Mouse (Mus musculus): ENCODE results near the gene Rock2. TPM values are rescaled to one million over a fixed set of nuclear protein-coding genes. Genes with fewer than 3 reads are reported as not detected.
"Not testable (repeated sequence)": the region's sequence is repeated elsewhere in the genome, so short reads cannot be mapped to it uniquely, and the experiment has no call there.

The Rock2 gene
- polyA plus RNA-seq, 1 experiment from 2014 or later = 4.3 TPM

GRCm38 (mm10) chr12:17012067-17012899, 117.6 kb downstream of the Rock2 start:
- no peak overlapping the region for H3K4me2 ChIP-seq (ENCODE audit: low read depth, low read length)
- peaks cover 3% of the 10 kb centered on the region; the same call in 1 of the 2 replicates for H3K4me1 ChIP-seq (ENCODE audit: control insufficient read depth, low read depth, low read length)
- H3K27me3 ChIP-seq (ENCODE audit: control insufficient read depth, insufficient read depth, low read depth, low read length) = no peaks in the 10 kb centered on the region
- 60% methylated on average over 2 of the region's 2 CpGs for WGBS (ENCODE audit: insufficient replicate concordance)
- H3K4me3 ChIP-seq (ENCODE audit: low read depth, low read length) = no peak overlapping the region
- no peak overlapping the region for H3K9ac ChIP-seq (ENCODE audit: low read depth, low read length)
- no peak; the same call in 1 of the 2 replicates for ATAC-seq (ENCODE audit: low read depth)
- H3K9me3 ChIP-seq (replicated peaks; ENCODE audit: control insufficient read depth, low read length) = peaks cover 5% of the 10 kb centered on the region
- H3K36me3 ChIP-seq (ENCODE audit: control insufficient read depth, insufficient read depth) = no peaks in the 10 kb centered on the region
- no peak overlapping the region for H3K27ac ChIP-seq (ENCODE audit: low read length)

GRCm38 (mm10) chr12:17015711-17016110, 121.0 kb downstream of the Rock2 start:
- no peaks in the 10 kb centered on the region for H3K9me3 ChIP-seq (replicated peaks; ENCODE audit: control insufficient read depth, low read length)
- H3K36me3 ChIP-seq (ENCODE audit: control insufficient read depth, insufficient read depth) = no peaks in the 10 kb centered on the region
- H3K27me3 ChIP-seq (ENCODE audit: control insufficient read depth, insufficient read depth, low read depth, low read length) = no peaks in the 10 kb centered on the region
- no peak overlapping the region for H3K27ac ChIP-seq (ENCODE audit: low read length)
- ATAC-seq (ENCODE audit: low read depth) = no peak
- H3K9ac ChIP-seq (ENCODE audit: low read depth, low read length) = no peak overlapping the region
- H3K4me1 ChIP-seq (ENCODE audit: control insufficient read depth, low read depth, low read length) = peaks cover 3% of the 10 kb centered on the region; the same call in 1 of the 2 replicates
- no peak overlapping the region for H3K4me2 ChIP-seq (ENCODE audit: low read depth, low read length)
- 78% methylated on average over 2 of the region's 2 CpGs for WGBS (ENCODE audit: insufficient replicate concordance)
- no peak overlapping the region for H3K4me3 ChIP-seq (ENCODE audit: low read depth, low read length)

GRCm38 (mm10) chr12:17018468-17018867, 123.8 kb downstream of the Rock2 start:
- H3K9me3 ChIP-seq (replicated peaks; ENCODE audit: control insufficient read depth, low read length) = no peaks in the 10 kb centered on the region
- H3K36me3 ChIP-seq (ENCODE audit: control insufficient read depth, insufficient read depth) = no peaks in the 10 kb centered on the region
- H3K9ac ChIP-seq (ENCODE audit: low read depth, low read length) = no peak overlapping the region
- H3K27me3 ChIP-seq (ENCODE audit: control insufficient read depth, insufficient read depth, low read depth, low read length) = no peaks in the 10 kb centered on the region
- H3K27ac ChIP-seq (ENCODE audit: low read length) = no peak overlapping the region
- no peak overlapping the region for H3K4me2 ChIP-seq (ENCODE audit: low read depth, low read length)
- no peaks in the 10 kb centered on the region for H3K4me1 ChIP-seq (ENCODE audit: control insufficient read depth, low read depth, low read length)
- H3K4me3 ChIP-seq (ENCODE audit: low read depth, low read length) = no peak overlapping the region
- ATAC-seq (ENCODE audit: low read depth) = no peak
- WGBS (ENCODE audit: insufficient replicate concordance) = 29% methylated on average over 4 of the region's 4 CpGs

GRCm38 (mm10) chr12:17021125-17021524, 126.4 kb downstream of the Rock2 start:
- H3K4me1 ChIP-seq (ENCODE audit: control insufficient read depth, low read depth, low read length); H3K4me3 ChIP-seq (ENCODE audit: low read depth, low read length); ATAC-seq (ENCODE audit: low read depth); H3K4me2 ChIP-seq (ENCODE audit: low read depth, low read length); H3K27ac ChIP-seq (ENCODE audit: low read length); H3K9ac ChIP-seq (ENCODE audit: low read depth, low read length); H3K36me3 ChIP-seq (ENCODE audit: control insufficient read depth, insufficient read depth); H3K27me3 ChIP-seq (ENCODE audit: control insufficient read depth, insufficient read depth, low read depth, low read length); H3K9me3 ChIP-seq (replicated peaks; ENCODE audit: control insufficient read depth, low read length): not testable (repeated sequence)
- WGBS (ENCODE audit: insufficient replicate concordance) = 57% methylated on average over 4 of the region's 4 CpGs

- Histone ChIP-seq H3K36me3 (ENCODE audit: control insufficient read depth, insufficient read depth) (no peaks in the 10 kb centered on the region), H3K27me3 (ENCODE audit: control insufficient read depth, insufficient read depth, low read depth, low read length) (no peaks in the 10 kb centered on the region), H3K9me3 (replicated peaks; ENCODE audit: control insufficient read depth, low read length) (no peaks in the 10 kb centered on the region), H3K9ac (ENCODE audit: low read depth, low read length) (no peak overlapping the region), H3K4me2 (ENCODE audit: low read depth, low read length) (no peak overlapping the region), H3K4me3 (ENCODE audit: low read depth, low read length) (no peak overlapping the region), H3K27ac (ENCODE audit: low read length) (no peak overlapping the region), H3K4me1 (ENCODE audit: control insufficient read depth, low read depth, low read length) (no peaks in the 10 kb centered on the region)
- WGBS (ENCODE audit: insufficient replicate concordance) = 58% methylated on average over 4 of the region's 4 CpGs
- ATAC-seq (ENCODE audit: low read depth) = no peak
These were observed 127.5 kb downstream of the Rock2 start for GRCm38 (mm10) chr12:17022145-17022544.

GRCm38 (mm10) chr12:17024554-17025110, 129.9 kb downstream of the Rock2 start:
- Histone ChIP-seq H3K9ac (ENCODE audit: low read depth, low read length) (no peak overlapping the region), H3K4me1 (ENCODE audit: control insufficient read depth, low read depth, low read length) (no peaks in the 10 kb centered on the region), H3K9me3 (replicated peaks; ENCODE audit: control insufficient read depth, low read length) (no peaks in the 10 kb centered on the region), H3K27me3 (ENCODE audit: control insufficient read depth, insufficient read depth, low read depth, low read length) (no peaks in the 10 kb centered on the region), H3K36me3 (ENCODE audit: control insufficient read depth, insufficient read depth) (no peaks in the 10 kb centered on the region), H3K4me3 (ENCODE audit: low read depth, low read length) (no peak overlapping the region), H3K27ac (ENCODE audit: low read length) (no peak overlapping the region), H3K4me2 (ENCODE audit: low read depth, low read length) (no peak overlapping the region)
- no peak for ATAC-seq (ENCODE audit: low read depth)
- 64% methylated on average over 6 of the region's 6 CpGs for WGBS (ENCODE audit: insufficient replicate concordance)

GRCm38 (mm10) chr12:17032694-17033463, 138.2 kb downstream of the Rock2 start:
- Histone ChIP-seq H3K4me3 (ENCODE audit: low read depth, low read length) (no peak overlapping the region), H3K9ac (ENCODE audit: low read depth, low read length) (no peak overlapping the region), H3K9me3 (replicated peaks; ENCODE audit: control insufficient read depth, low read length) (no peaks in the 10 kb centered on the region), H3K36me3 (ENCODE audit: control insufficient read depth, insufficient read depth) (no peaks in the 10 kb centered on the region), H3K4me2 (ENCODE audit: low read depth, low read length) (no peak overlapping the region), H3K4me1 (ENCODE audit: control insufficient read depth, low read depth, low read length) (no peaks in the 10 kb centered on the region), H3K27ac (ENCODE audit: low read length) (no peak overlapping the region), H3K27me3 (ENCODE audit: control insufficient read depth, insufficient read depth, low read depth, low read length) (no peaks in the 10 kb centered on the region)
- no peak for ATAC-seq (ENCODE audit: low read depth)
- WGBS (ENCODE audit: insufficient replicate concordance) = 35% methylated on average over 13 of the region's 13 CpGs

GRCm38 (mm10) chr12:17033464-17033841, 138.8 kb downstream of the Rock2 start:
- Histone ChIP-seq H3K36me3 (ENCODE audit: control insufficient read depth, insufficient read depth) (no peaks in the 10 kb centered on the region), H3K9me3 (replicated peaks; ENCODE audit: control insufficient read depth, low read length) (no peaks in the 10 kb centered on the region), H3K4me1 (ENCODE audit: control insufficient read depth, low read depth, low read length) (no peaks in the 10 kb centered on the region), H3K4me3 (ENCODE audit: low read depth, low read length) (no peak overlapping the region), H3K27ac (ENCODE audit: low read length) (no peak overlapping the region), H3K4me2 (ENCODE audit: low read depth, low read length) (no peak overlapping the region), H3K27me3 (ENCODE audit: control insufficient read depth, insufficient read depth, low read depth, low read length) (no peaks in the 10 kb centered on the region), H3K9ac (ENCODE audit: low read depth, low read length) (no peak overlapping the region)
- 58% methylated on average over 9 of the region's 9 CpGs for WGBS (ENCODE audit: insufficient replicate concordance)
- no peak for ATAC-seq (ENCODE audit: low read depth)

GRCm38 (mm10) chr12:17034671-17035070, 140.0 kb downstream of the Rock2 start:
- H3K27me3 ChIP-seq (ENCODE audit: control insufficient read depth, insufficient read depth, low read depth, low read length) = no peaks in the 10 kb centered on the region
- WGBS (ENCODE audit: insufficient replicate concordance) = 61% methylated on average over 5 of the region's 5 CpGs
- no peak overlapping the region for H3K9ac ChIP-seq (ENCODE audit: low read depth, low read length)
- H3K4me2 ChIP-seq (ENCODE audit: low read depth, low read length) = no peak overlapping the region
- no peaks in the 10 kb centered on the region for H3K9me3 ChIP-seq (replicated peaks; ENCODE audit: control insufficient read depth, low read length)
- H3K27ac ChIP-seq (ENCODE audit: low read length) = no peak overlapping the region
- no peaks in the 10 kb centered on the region for H3K4me1 ChIP-seq (ENCODE audit: control insufficient read depth, low read depth, low read length)
- H3K4me3 ChIP-seq (ENCODE audit: low read depth, low read length) = no peak overlapping the region
- no peaks in the 10 kb centered on the region for H3K36me3 ChIP-seq (ENCODE audit: control insufficient read depth, insufficient read depth)
- no peak for ATAC-seq (ENCODE audit: low read depth)

Data from liver, embryonic 16.5 days (tissue).